Mouse (Mus musculus) embryonic fibroblast, embryonic 13.5 days (primary cell): ENCODE data around the gene Rhbdd1.

ENCODE experiments used
- CTCF ChIP-seq: IDR thresholded peaks from 2 replicates; pipeline ENCODE4 v1.5.1; 2011; ENCODE audit warnings: mild to moderate bottlenecking, control low read depth, low read length, moderate library complexity, borderline replicate concordance; ENCODE audit not compliant: insufficient read depth
- POLR2A ChIP-seq: IDR thresholded peaks from 2 replicates; pipeline ENCODE4 v1.6.1; 2011; ENCODE audit warnings: low read depth, mild to moderate bottlenecking, control low read depth, low read length, moderate library complexity

DNA sequence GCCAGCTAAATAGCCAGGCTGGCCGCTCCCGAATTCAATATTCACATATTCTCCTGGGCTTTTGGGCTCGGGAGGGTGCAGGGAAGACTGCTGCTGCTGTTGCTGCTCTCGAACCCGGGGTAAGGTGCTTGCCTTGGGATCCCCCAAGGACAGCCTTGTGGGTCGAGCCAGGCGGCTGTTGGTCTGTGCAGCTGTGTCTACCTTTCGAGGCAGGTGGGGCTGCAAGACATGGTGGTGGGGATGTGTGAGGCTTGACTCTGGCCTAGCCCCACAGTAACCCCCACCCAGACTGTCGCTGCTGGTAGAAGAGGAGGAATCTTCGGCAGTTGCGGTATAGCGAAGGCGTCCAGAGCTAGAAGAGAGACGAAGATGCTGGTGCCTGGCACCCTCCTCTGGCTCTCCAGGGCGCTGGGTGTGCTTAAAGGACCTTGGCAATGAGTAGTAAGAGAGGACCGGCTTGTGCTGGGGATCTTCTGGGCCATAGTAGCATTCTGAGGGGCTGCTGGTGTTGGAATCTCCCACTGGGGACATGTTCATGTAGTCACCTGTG is 28.4 kb upstream of the Rhbdd1 start:
- TF ChIP-seq CTCF = no peak
- TF ChIP-seq POLR2A = peak; percentile 29; the same call in 1 of the 2 replicates
